Mouse (Mus musculus) midbrain, postnatal 0 days (tissue): ENCODE data around the gene Nup93. TPM values are rescaled to one million over a fixed set of nuclear protein-coding genes. Genes with fewer than 3 reads are reported as not detected.
A peak's percentile ranks its signal among the peaks of the same experiment; 100 is the strongest.
"Not testable (repeated sequence)": the region's sequence is repeated elsewhere in the genome, so short reads cannot be mapped to it uniquely, and the experiment has no call there.

Experiments used
- ATAC-seq: fragments of 200-750 bp; cut with Nextera tagmentation; 2 replicates; pipeline ENCODE4 v1.8.0; 2017; ENCODE audit warnings: moderate number of reproducible peaks, mild to moderate bottlenecking, moderate TSS enrichment, moderate library complexity; ENCODE audit not compliant: low FRiP score
- DNase-seq: peaks from one replicate; pipeline ENCODE4 v3.0.0-alpha.2; 2015; ENCODE audit warnings: low spot score
- H3K27ac ChIP-seq: fragments of 300-500 bp; sonication (generic); 2 replicates; pipeline ENCODE4 v1.5.1; 2014; ENCODE audit warnings: low read depth, mild to moderate bottlenecking, low read length, mixed read lengths
- H3K27me3 ChIP-seq: fragments of 300-500 bp; sonication (generic); 2 replicates; pipeline ENCODE4 v1.6.1; 2014; ENCODE audit warnings: low read length, control low read depth, mixed read lengths; ENCODE audit not compliant: insufficient read depth
- H3K36me3 ChIP-seq: fragments of 300-500 bp; sonication (generic); 2 replicates; pipeline ENCODE4 v1.6.1; 2014; ENCODE audit warnings: low read length, control low read depth, mixed read lengths; ENCODE audit not compliant: insufficient read depth
- H3K4me1 ChIP-seq: fragments of 300-500 bp; sonication (generic); 2 replicates; pipeline ENCODE4 v1.6.1; 2014; ENCODE audit warnings: mild to moderate bottlenecking, control low read depth, antibody characterized with exemption, low read length, mixed read lengths; ENCODE audit not compliant: insufficient read depth
- H3K4me2 ChIP-seq: fragments of 300-500 bp; sonication (generic); 2 replicates; pipeline ENCODE4 v1.6.1; 2014; ENCODE audit warnings: low read depth, mild to moderate bottlenecking, low read length, mixed read lengths; ENCODE audit not compliant: poor library complexity, severe bottlenecking
- H3K4me3 ChIP-seq: fragments of 300-500 bp; sonication (generic); 2 replicates; pipeline ENCODE4 v1.5.1; 2014; ENCODE audit warnings: low read depth, mild to moderate bottlenecking, low read length, moderate library complexity
- H3K9ac ChIP-seq: fragments of 300-500 bp; sonication (generic); replicated peaks from 2 replicates; pipeline ENCODE4 v1.6.1; 2014; ENCODE audit warnings: mild to moderate bottlenecking, low read length, moderate library complexity, mixed read lengths; ENCODE audit not compliant: poor library complexity, severe bottlenecking
- H3K9me3 ChIP-seq: fragments of 300-500 bp; sonication (generic); 2 replicates; pipeline ENCODE4 v1.6.1; 2016; ENCODE audit warnings: low read length, control low read depth
- CTCF ChIP-seq: IDR thresholded peaks from 2 replicates; pipeline ENCODE4 v1.5.1; 2016; ENCODE audit warnings: antibody characterized with exemption, mild to moderate bottlenecking
- WGBS: fragments of 180-500 bp; shearing (Covaris S2); extraction: QIAGEN DNeasy Blood & Tissue Kit; methylation state at CpG from one replicate; pipeline ENCODE4 v1.1.7; 2014; 5-methylcytosine and 5-hydroxymethylcytosine counted together
- polyA plus RNA-seq: library from polyadenylated mRNA; unstranded; fragments of >200 nt; fragmentation: Nextera tagmentation; extraction: Ambion mirVana; gene quantifications from 2 replicates; pipeline ENCODE4 v1.2.1, GENCODE M21; 2015
- total RNA-seq: library from RNA; depleted of rRNA; stranded (reverse); fragments of >200 nt; gene quantifications from 2 replicates; pipeline ENCODE4 v1.2.3, GENCODE M21; 2014; rRNA removed

Gene Nup93
- 47.9 and 65.3 TPM in 2 replicates for total RNA-seq
- polyA plus RNA-seq, result 38.4 and 39.9 TPM in 2 replicates

DNA sequence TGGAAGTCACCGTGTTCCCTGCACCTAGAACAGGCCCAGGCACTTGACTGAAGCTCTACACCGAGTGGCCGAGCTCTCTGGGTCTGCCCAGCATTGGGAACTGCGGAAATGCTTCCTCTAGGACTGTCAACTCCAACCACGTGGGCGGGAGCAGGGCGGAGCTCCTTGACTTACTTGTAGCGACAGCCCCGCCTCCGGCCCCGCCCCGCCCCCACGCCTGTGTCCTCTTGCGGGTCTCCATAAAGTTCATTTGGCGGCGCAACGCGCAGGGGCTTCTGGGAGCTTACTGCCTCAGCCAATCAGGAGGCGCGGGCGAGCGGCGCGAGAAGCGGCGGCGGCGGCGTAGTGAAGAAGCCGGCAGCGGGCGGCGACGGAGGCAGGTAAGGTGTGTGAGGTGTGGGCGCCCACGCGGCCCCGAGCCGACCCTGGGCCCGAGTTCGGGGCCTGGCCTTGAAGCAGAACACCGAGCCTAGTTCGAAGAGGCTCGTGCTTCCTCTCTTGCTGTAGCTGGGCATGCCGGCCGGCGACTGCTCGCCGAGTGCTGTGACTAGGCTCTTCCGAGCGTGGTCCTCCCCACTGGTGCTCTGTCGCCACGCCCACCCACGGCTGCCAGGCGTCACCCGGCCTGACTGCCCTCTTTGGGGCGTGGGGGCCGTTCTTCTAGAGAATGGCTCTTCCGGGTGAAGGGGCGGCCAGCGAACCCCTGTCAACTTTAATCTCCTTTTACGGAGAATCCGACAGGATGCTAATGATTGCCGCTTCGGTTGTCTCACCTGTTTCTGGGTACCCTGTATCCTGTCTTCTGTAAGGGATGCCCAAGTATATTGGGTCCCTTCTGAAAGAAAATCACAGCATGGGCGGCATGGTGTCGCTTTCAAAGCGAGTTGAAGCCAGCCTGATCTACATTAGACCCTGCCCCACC, at the start of gene Nup93:
Gene Nup93, plus strand, starts transcription at position 313 of the 922 bp plus-strand sequence.
- H3K9me3 ChIP-seq, result no peaks in the 10 kb centered on the region
- ATAC-seq, result peak; percentile 95
- H3K4me2 ChIP-seq, result peak within 1 kb of the TSS; percentile 79
- peaks cover 3% of the 10 kb centered on the region; the same call in 1 of the 2 replicates for H3K4me1 ChIP-seq
- H3K27me3 ChIP-seq, result no peaks in the 10 kb centered on the region
- peak within 1 kb of the TSS; percentile 83 for H3K4me3 ChIP-seq
- peak; percentile 98 for DNase-seq
- TF ChIP-seq CTCF, result no peak; the same call in 1 of the 2 replicates
- WGBS, result under 1% methylated on average over 68 of the region's 68 CpGs
- H3K9ac ChIP-seq, result peak within 1 kb of the TSS; percentile 79
- no peaks in the 10 kb centered on the region for H3K36me3 ChIP-seq
- peak within 1 kb of the TSS; percentile 78 for H3K27ac ChIP-seq

DNA sequence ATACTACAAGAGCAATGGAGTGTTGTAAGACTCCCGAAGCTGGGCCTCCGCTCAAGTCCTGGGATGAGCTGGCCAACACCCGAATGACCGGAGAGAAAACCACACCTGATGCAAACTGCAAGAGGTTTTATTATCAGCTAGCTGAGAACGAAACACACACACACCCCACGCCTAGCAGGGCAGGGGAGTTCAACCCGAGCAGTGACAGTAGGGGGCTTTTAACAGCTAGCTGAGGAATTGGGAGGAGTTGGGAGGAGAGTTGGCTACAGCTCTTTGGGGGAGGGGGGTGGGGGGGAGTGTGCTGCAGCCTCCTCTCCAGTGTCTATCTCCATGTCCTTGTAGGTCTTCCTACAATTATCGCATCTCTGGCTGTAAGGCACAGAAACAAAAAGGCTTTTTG, 48.6 kb upstream of the Nup93 start:
- H3K4me2 ChIP-seq, H3K9me3 ChIP-seq, ATAC-seq, DNase-seq, H3K4me3 ChIP-seq, H3K9ac ChIP-seq, H3K36me3 ChIP-seq, H3K27me3 ChIP-seq, H3K27ac ChIP-seq, H3K4me1 ChIP-seq: not testable (repeated sequence)
- 71% methylated on average over 8 of the region's 8 CpGs for WGBS

DNA sequence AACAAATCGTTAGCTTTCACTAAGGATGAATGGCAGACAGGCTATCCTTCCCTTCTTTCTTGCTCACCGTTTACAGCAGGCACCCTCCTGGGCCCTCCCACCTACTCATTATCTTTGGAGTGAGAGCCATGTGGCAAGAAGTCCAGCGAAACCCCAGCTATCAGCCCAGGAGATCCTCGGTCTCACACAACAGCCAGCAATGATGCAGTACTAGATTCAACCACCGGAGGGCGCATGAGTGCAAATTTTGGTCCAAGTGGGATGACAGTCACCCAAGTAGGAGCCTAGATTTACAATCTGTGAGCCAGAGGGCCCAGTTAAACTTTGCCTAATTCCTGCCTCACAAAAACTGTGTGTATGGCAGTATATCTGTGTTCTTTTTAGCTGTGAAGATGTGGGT, 47.1 kb upstream of the Nup93 start:
- Histone ChIP-seq H3K36me3 (no peaks in the 10 kb centered on the region), H3K4me3 (no peak overlapping the region), H3K4me1 (no peaks in the 10 kb centered on the region), H3K9ac (no peak overlapping the region), H3K27ac (no peak overlapping the region), H3K4me2 (0 out of 2 replicates have a peak overlapping the region, but pooled peaks have one; percentile 24), H3K9me3 (no peaks in the 10 kb centered on the region), H3K27me3 (peaks cover 21% of the 10 kb centered on the region)
- no peak for ATAC-seq
- peak; percentile 96 for TF ChIP-seq CTCF
- peak; percentile 88 for DNase-seq
- WGBS, result 3% methylated on average over 6 of the region's 6 CpGs

DNA sequence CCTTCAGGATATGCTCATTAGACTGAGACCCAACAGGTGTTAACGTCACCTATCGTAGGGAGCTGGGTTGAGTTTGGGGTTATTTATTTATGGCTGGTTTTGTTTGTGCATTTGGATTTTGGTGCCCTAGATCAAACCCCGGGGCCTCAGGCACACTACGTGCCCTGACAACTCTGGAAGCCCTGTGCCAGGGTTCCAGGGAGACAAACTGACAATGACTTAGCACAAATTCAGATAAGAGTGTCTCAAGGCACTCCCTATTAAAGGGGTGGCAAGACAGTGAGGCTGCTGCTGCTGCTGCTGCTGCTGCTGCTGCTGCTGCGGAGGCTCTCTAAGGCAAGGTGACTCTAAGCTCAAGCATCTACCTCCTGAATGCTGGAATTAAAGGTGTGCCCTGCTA, 44.8 kb upstream of the Nup93 start:
- DNase-seq (no peak), ATAC-seq (no peak)
- Histone ChIP-seq H3K9me3 (no peaks in the 10 kb centered on the region), H3K4me3 (no peak overlapping the region), H3K27ac (no peak overlapping the region), H3K4me1 (no peaks in the 10 kb centered on the region), H3K36me3 (no peaks in the 10 kb centered on the region), H3K4me2 (no peak overlapping the region), H3K27me3 (peaks cover 29% of the 10 kb centered on the region), H3K9ac (no peak overlapping the region)
- no peak for TF ChIP-seq CTCF
- WGBS, result 83% methylated on average over 5 of the region's 5 CpGs

DNA sequence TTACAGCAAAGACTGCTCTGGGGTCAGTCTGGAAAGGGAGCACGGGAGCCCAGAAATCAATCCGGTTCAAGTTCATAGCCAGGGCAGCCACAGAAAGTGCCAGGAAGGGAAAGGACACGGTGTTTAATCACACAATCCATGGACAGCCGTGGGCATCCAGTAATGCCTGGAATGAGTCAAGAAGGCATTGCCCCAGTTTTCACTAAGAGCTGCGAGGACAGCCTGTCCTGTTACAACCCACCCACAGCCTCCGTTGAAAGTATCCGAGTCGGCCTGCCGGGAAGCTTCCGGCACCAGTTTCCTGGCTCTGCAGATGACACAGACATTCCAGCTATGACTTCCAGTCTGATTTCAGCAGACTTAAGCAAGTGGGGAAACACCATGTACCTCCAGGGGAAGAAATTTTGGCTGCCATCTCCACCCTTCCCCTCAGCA, 43.0 kb upstream of the Nup93 start:
- DNase-seq (peak; percentile 21), ATAC-seq (no peak)
- no peaks in the 10 kb centered on the region for H3K36me3 ChIP-seq
- no peak overlapping the region for H3K27ac ChIP-seq
- H3K27me3 ChIP-seq, result peaks cover 34% of the 10 kb centered on the region
- H3K9ac ChIP-seq, result no peak overlapping the region
- H3K4me1 ChIP-seq, result no peaks in the 10 kb centered on the region
- no peak overlapping the region for H3K4me3 ChIP-seq
- 40% methylated on average over 10 of the region's 10 CpGs for WGBS
- H3K9me3 ChIP-seq, result no peaks in the 10 kb centered on the region
- TF ChIP-seq CTCF, result no peak
- H3K4me2 ChIP-seq, result no peak overlapping the region
